Comparison of ENCODE assay signal across 16 mouse cellular contexts in the genomic region with DNA sequence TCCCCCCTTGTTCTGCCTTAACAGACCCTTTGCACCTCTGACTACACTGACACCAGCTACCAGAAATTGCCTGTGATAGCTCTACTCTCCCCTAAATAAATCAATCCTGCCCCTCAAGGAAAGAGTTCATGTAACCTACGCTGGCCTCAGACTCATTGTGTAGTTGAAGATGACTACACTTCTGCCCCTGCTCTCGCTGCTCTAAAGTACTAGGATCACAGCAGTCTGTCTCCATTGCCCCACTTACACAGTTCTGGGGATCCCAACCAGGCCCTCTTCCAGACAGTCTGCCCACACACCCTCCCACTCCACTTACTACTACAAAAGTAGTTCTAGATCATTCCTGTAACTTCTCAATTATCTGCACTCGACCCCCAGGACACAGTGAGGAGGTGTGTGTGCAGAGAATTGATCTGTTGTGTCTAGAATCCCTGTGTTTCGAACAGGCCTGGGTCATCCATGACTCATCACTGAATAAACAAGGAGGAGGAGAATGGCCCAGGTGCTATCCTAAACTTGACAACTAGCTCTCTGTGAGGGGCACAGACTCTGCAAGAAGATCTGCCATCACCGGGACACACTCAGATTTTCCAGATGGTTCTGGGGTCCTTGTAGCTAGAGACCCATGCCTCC.
"Had no signal": no experiment of that assay in that cellular context is flagged by ENCODE, and none has a peak within 500 bp of the region (broad histone marks: within the 10 kb centered on the region; RNA-seq: fewer than 3 reads in every experiment).

No protein-coding gene starts in this region.

- H3K27ac ChIP-seq: neural tube, embryonic 13.5 days; neural tube, embryonic 15.5 days; stomach, embryonic 15.5 days; stomach, postnatal 0 days had no signal

- H3K4me3 ChIP-seq: neural tube, embryonic 13.5 days; neural tube, embryonic 15.5 days; stomach, embryonic 15.5 days had no signal

- DNase-seq: retina, postnatal 1 day; right cerebral cortex, adult 18-20 months; right cerebral cortex, postnatal 14 days; right cerebral cortex, postnatal 25 days; right cerebral cortex, postnatal 4 days; spleen, adult 18-20 months; thymus, adult 18-20 months; thymus, adult 2 months; thymus, postnatal 14 days; thymus, postnatal 25 days; thymus, postnatal 36 days; thymus, postnatal 4 days had no signal

- H3K36me3 ChIP-seq: neural tube, embryonic 13.5 days; neural tube, embryonic 15.5 days; stomach, embryonic 15.5 days had no signal

- H3K9ac ChIP-seq: neural tube, embryonic 13.5 days; neural tube, embryonic 15.5 days; stomach, embryonic 15.5 days had no signal

- H3K9me3 ChIP-seq: neural tube, embryonic 13.5 days; neural tube, embryonic 15.5 days; stomach, embryonic 15.5 days had no signal

- H3K27me3 ChIP-seq: neural tube, embryonic 13.5 days; neural tube, embryonic 15.5 days; stomach, embryonic 15.5 days had no signal

- H3K4me2 ChIP-seq: neural tube, embryonic 13.5 days; neural tube, embryonic 15.5 days; stomach, embryonic 15.5 days had no signal

- H3K4me1 ChIP-seq: neural tube, embryonic 13.5 days; neural tube, embryonic 15.5 days; stomach, embryonic 15.5 days had no signal
